Mouse (Mus musculus): ENCODE measurements around the gene Ptprg. TPM values are rescaled to one million over a fixed set of nuclear protein-coding genes. Genes with fewer than 3 reads are reported as not detected.

Gene Ptprg
- polyA plus RNA-seq, 1 experiment: 31.6 TPM

DNA sequence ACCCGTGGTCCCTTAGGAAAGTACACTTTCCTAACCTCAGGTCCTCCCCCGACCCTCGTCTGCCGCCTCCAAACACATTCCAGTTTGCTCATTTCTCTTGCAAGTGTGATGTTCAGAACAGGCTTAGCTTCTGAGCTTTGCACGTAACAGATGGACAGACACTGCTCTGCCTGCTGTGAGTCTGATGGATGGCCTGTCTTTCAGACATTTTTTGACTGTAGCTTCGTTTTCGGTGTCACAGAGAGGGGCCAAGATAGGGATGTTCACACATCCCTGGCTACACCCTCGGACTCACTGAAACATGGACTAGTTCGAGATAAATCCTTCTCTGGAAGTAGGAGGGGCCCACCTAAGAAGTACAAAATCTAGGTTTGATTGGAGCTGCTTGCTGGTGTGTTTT lies 339.3 kb downstream of the Ptprg start:
- Histone ChIP-seq H3K4me3 (ENCODE audit: insufficient read depth, low read depth, low read length) (no peak overlapping the region), H3K4me1 (ENCODE audit: control insufficient read depth, insufficient read depth, insufficient read length, low read length) (no peaks in the 10 kb centered on the region; the same call in 1 of the 2 replicates), H3K27ac (replicated peaks; ENCODE audit: low read depth, low read length) (0 out of 2 replicates have a peak overlapping the region, but pooled peaks have one; percentile 10)

- H3K4me1 ChIP-seq (ENCODE audit: control insufficient read depth, insufficient read depth, insufficient read length, low read length): no peaks in the 10 kb centered on the region; the same call in none of the 2 replicates
- no peak overlapping the region; the same call in 1 of the 2 replicates for H3K27ac ChIP-seq (replicated peaks; ENCODE audit: low read depth, low read length)
- no peak overlapping the region for H3K4me3 ChIP-seq (ENCODE audit: insufficient read depth, low read depth, low read length)
Observed at GRCm38 (mm10) chr14:11895486-11895885, 342.2 kb downstream of the Ptprg start.

DNA sequence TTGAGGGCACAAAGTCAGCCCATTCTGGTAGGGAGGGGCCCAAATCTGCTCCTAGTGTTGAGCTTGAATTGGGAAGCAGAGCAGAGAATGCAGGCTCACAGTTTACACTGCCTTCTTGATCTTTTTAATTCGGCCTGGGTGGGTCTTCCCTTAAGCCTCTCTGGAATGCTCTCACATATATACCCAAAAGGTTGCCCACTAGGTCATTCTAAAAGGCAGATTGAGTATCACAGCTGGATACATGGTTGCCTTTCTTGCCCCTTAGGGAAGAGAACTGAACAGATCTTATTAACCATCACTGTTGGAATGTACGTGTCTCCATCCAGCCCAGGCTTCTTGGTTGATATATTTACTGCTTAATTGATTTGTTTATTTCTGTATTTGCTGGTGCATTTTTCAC lies 349.5 kb downstream of the Ptprg start:
- H3K4me3 ChIP-seq (ENCODE audit: insufficient read depth, low read depth, low read length): no peak overlapping the region
- H3K27ac ChIP-seq (replicated peaks; ENCODE audit: low read depth, low read length): no peak overlapping the region
- no peaks in the 10 kb centered on the region; the same call in none of the 2 replicates for H3K4me1 ChIP-seq (ENCODE audit: control insufficient read depth, insufficient read depth, insufficient read length, low read length)

DNA sequence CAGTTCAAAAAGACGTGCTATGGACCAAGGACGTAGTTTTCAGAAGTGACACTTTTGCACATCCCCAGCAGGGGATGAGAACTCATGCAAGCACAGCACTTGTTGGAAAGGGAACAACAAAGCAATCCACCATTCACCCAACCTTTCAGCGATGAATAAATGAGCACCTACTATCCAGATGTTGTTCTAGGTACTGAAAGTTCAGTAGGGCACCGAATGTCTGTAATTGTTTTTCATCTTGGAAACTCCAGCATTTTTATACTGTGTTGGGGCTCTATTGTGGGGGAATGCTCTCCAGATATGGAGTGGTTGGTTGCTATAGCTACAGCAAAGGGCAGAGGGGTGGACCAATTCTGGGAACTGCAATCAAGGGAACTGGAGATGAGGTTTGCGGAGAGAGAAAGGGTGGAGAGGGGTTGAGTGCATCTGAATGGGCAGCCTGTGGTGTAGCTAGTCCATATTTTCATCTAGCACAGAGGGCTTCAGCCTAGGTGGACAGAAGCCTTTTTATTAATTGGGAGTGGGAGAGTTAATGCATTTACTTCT lies 352.9 kb downstream of the Ptprg start:
- Histone ChIP-seq H3K27ac (replicated peaks; ENCODE audit: low read depth, low read length) (no peak overlapping the region), H3K4me1 (ENCODE audit: control insufficient read depth, insufficient read depth, insufficient read length, low read length) (peaks cover 8% of the 10 kb centered on the region), H3K4me3 (ENCODE audit: insufficient read depth, low read depth, low read length) (no peak overlapping the region)

GRCm38 (mm10) chr14:11912253-11912652 lies 358.9 kb downstream of the Ptprg start:
- H3K4me3 ChIP-seq (ENCODE audit: insufficient read depth, low read depth, low read length): no peak overlapping the region
- H3K4me1 ChIP-seq (ENCODE audit: control insufficient read depth, insufficient read depth, insufficient read length, low read length): peaks cover 8% of the 10 kb centered on the region
- H3K27ac ChIP-seq (replicated peaks; ENCODE audit: low read depth, low read length): no peak overlapping the region

- Histone ChIP-seq H3K27ac (replicated peaks; ENCODE audit: low read depth, low read length) (no peak overlapping the region), H3K4me1 (ENCODE audit: control insufficient read depth, insufficient read depth, insufficient read length, low read length) (no peaks in the 10 kb centered on the region; the same call in 1 of the 2 replicates), H3K4me3 (ENCODE audit: insufficient read depth, low read depth, low read length) (no peak overlapping the region)
Observed at GRCm38 (mm10) chr14:11917225-11917624, 363.9 kb downstream of the Ptprg start.

DNA sequence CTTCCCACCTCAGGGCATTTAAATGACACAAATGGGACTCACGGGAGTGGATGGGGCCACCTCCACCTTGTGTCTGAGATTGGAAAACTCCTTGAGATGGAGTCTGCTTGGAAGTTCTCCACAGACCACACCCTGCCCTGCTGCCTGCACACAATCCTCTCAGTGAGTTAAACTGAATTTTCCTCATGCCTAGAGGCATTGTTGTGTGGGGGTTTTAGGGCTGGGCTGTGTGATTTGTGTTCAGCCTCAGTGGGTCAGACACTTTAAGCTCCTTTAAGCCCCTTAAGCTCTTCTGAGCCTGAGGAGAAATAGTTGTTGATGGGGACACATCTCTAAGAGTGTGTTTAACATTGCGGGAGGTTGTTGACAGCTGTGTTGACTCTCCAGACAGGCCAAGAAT lies 375.2 kb downstream of the Ptprg start:
- H3K4me3 ChIP-seq (ENCODE audit: insufficient read depth, low read depth, low read length): no peak overlapping the region
- H3K4me1 ChIP-seq (ENCODE audit: control insufficient read depth, insufficient read depth, insufficient read length, low read length): peaks cover 6% of the 10 kb centered on the region
- no peak overlapping the region for H3K27ac ChIP-seq (replicated peaks; ENCODE audit: low read depth, low read length)

- Histone ChIP-seq H3K4me1 (ENCODE audit: control insufficient read depth, insufficient read depth, insufficient read length, low read length) (peaks cover 6% of the 10 kb centered on the region), H3K27ac (replicated peaks; ENCODE audit: low read depth, low read length) (no peak overlapping the region), H3K4me3 (ENCODE audit: insufficient read depth, low read depth, low read length) (no peak overlapping the region)
Observed at GRCm38 (mm10) chr14:11932517-11932916, 379.2 kb downstream of the Ptprg start.

- Histone ChIP-seq H3K4me1 (ENCODE audit: control insufficient read depth, insufficient read depth, insufficient read length, low read length) (peaks cover 6% of the 10 kb centered on the region), H3K27ac (replicated peaks; ENCODE audit: low read depth, low read length) (no peak overlapping the region), H3K4me3 (ENCODE audit: insufficient read depth, low read depth, low read length) (no peak overlapping the region)
Observed at GRCm38 (mm10) chr14:11934556-11934955, 381.2 kb downstream of the Ptprg start.

DNA sequence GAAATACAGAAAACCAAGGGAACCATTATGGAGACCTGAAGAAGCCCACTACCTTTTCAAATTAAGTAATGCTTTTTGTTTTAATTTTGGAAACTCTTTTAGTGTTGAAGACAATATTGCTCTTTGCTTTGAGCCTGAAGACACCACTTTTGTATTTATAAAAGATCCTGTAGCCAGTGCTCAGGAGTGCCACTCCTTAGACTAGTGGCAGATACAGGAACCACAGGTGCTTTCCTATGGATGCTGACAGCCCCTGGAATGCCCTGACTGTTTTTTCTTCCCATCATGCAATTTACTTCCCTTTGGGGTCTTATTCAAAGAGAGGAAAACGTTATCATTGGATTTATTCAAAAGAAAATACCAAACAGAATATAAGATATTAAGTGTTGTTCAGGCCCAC lies 381.9 kb downstream of the Ptprg start:
- no peak overlapping the region for H3K27ac ChIP-seq (replicated peaks; ENCODE audit: low read depth, low read length)
- peaks cover 6% of the 10 kb centered on the region for H3K4me1 ChIP-seq (ENCODE audit: control insufficient read depth, insufficient read depth, insufficient read length, low read length)
- H3K4me3 ChIP-seq (ENCODE audit: insufficient read depth, low read depth, low read length): no peak overlapping the region

- no peak overlapping the region for H3K27ac ChIP-seq (replicated peaks; ENCODE audit: low read depth, low read length)
- no peak overlapping the region for H3K4me3 ChIP-seq (ENCODE audit: insufficient read depth, low read depth, low read length)
Observed at GRCm38 (mm10) chr14:11935698-11936097, 382.4 kb downstream of the Ptprg start.

GRCm38 (mm10) chr14:11938912-11939311 lies 385.6 kb downstream of the Ptprg start:
- H3K4me3 ChIP-seq (ENCODE audit: insufficient read depth, low read depth, low read length): no peak overlapping the region
- no peak overlapping the region for H3K27ac ChIP-seq (replicated peaks; ENCODE audit: low read depth, low read length)
- H3K4me1 ChIP-seq (ENCODE audit: control insufficient read depth, insufficient read depth, insufficient read length, low read length): no peaks in the 10 kb centered on the region; the same call in 1 of the 2 replicates

More at GRCm38 (mm10) chr14:11935698-11936097, 382.4 kb downstream of the Ptprg start:
- H3K4me1 ChIP-seq (ENCODE audit: control insufficient read depth, insufficient read depth, insufficient read length, low read length): peaks cover 4% of the 10 kb centered on the region

DNA sequence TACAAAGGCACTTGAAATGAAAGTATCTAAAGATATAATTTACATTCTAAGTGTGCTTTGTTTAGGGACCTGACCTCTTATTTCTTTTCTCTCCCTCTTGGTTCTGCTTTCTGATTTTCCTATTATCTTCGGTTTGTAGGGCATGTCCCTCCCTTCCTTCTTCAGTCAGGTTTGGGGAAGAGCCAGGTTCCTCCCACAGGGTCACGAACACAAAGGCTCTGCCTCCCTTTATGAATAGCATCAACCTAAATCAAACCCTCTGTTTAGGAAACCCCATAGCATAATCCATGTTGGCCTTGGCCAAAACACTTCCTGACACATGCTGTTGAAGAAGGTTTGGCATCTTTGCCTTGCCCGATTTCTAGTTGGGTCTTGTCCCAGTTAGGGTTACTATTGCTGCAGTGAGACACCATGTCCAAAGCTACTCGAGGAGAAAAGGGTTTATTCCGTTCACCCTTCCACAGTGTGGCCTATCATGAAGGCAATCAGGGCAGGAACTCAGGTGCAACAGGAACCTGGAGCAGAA lies 388.7 kb downstream of the Ptprg start:
- Histone ChIP-seq H3K4me1 (ENCODE audit: control insufficient read depth, insufficient read depth, insufficient read length, low read length) (no peaks in the 10 kb centered on the region; the same call in 1 of the 2 replicates), H3K27ac (replicated peaks; ENCODE audit: low read depth, low read length) (no peak overlapping the region), H3K4me3 (ENCODE audit: insufficient read depth, low read depth, low read length) (no peak overlapping the region)

GRCm38 (mm10) chr14:11950379-11950778 lies 397.0 kb downstream of the Ptprg start:
- Histone ChIP-seq H3K4me3 (ENCODE audit: insufficient read depth, low read depth, low read length) (no peak overlapping the region), H3K27ac (replicated peaks; ENCODE audit: low read depth, low read length) (no peak overlapping the region), H3K4me1 (ENCODE audit: control insufficient read depth, insufficient read depth, insufficient read length, low read length) (peaks cover 4% of the 10 kb centered on the region)

GRCm38 (mm10) chr14:11955020-11955882 lies 401.9 kb downstream of the Ptprg start:
- H3K4me1 ChIP-seq (ENCODE audit: control insufficient read depth, insufficient read depth, insufficient read length, low read length): peaks cover 7% of the 10 kb centered on the region; the same call in 1 of the 2 replicates

More at GRCm38 (mm10) chr14:11955020-11955882, 401.9 kb downstream of the Ptprg start:
- Histone ChIP-seq H3K27ac (replicated peaks; ENCODE audit: low read depth, low read length) (no peak overlapping the region), H3K4me3 (ENCODE audit: insufficient read depth, low read depth, low read length) (no peak overlapping the region)

Measured in brown adipose tissue, adult 24 weeks (tissue).